Mouse (Mus musculus): ENCODE measurements around the gene Pipox. TPM values are rescaled to one million over a fixed set of nuclear protein-coding genes. Genes with fewer than 3 reads are reported as not detected.

Pipox gene
- polyA plus RNA-seq, 1 experiment from 2014 or later, result 10.1 TPM

GRCm38 (mm10) chr11:77892883-77893282 lies 1.0 kb downstream of the Pipox start:
- H3K36me3 ChIP-seq (ENCODE audit: control insufficient read depth, insufficient read depth, low read length), result no peaks in the 10 kb centered on the region
- H3K27me3 ChIP-seq (replicated peaks; ENCODE audit: control insufficient read depth, insufficient read depth, low read length), result no peaks in the 10 kb centered on the region
- H3K9me3 ChIP-seq (replicated peaks; ENCODE audit: control insufficient read depth, low read length), result no peaks in the 10 kb centered on the region
- ATAC-seq, result no peak
- H3K4me2 ChIP-seq (ENCODE audit: low read length), result peak overlapping the region; percentile 35
- 8% methylated on average over 5 of the region's 5 CpGs for WGBS
- H3K4me3 ChIP-seq (ENCODE audit: low read depth, low read length), result peak overlapping the region; percentile 10; the same call in 1 of the 2 replicates
- peak; percentile 67 for DNase-seq (ENCODE audit: low spot score)
- peak overlapping the region; percentile 96 for H3K27ac ChIP-seq (ENCODE audit: low read depth, low read length)
- peak overlapping the region; percentile 58; the same call in 1 of the 2 replicates for H3K9ac ChIP-seq (ENCODE audit: low read length)
- H3K4me1 ChIP-seq (ENCODE audit: control insufficient read depth, insufficient read depth, low read length), result peaks cover 74% of the 10 kb centered on the region

- H3K9me3 ChIP-seq (replicated peaks; ENCODE audit: control insufficient read depth, low read length), result no peaks in the 10 kb centered on the region
- no peak overlapping the region for H3K4me3 ChIP-seq (ENCODE audit: low read depth, low read length)
- no peak overlapping the region for H3K4me2 ChIP-seq (ENCODE audit: low read length)
- H3K36me3 ChIP-seq (ENCODE audit: control insufficient read depth, insufficient read depth, low read length), result no peaks in the 10 kb centered on the region
- H3K4me1 ChIP-seq (ENCODE audit: control insufficient read depth, insufficient read depth, low read length), result peaks cover 69% of the 10 kb centered on the region
- peak overlapping the region; percentile 55; the same call in 1 of the 2 replicates for H3K27ac ChIP-seq (ENCODE audit: low read depth, low read length)
- DNase-seq (ENCODE audit: low spot score) (peak; percentile 78), ATAC-seq (no peak)
- no peak overlapping the region for H3K9ac ChIP-seq (ENCODE audit: low read length)
- WGBS, result 7% methylated on average over 2 of the region's 2 CpGs
- H3K27me3 ChIP-seq (replicated peaks; ENCODE audit: control insufficient read depth, insufficient read depth, low read length), result no peaks in the 10 kb centered on the region
Measured at GRCm38 (mm10) chr11:77890648-77891258, 3.1 kb downstream of the Pipox start.

GRCm38 (mm10) chr11:77889484-77889883 lies 4.4 kb downstream of the Pipox start:
- Histone ChIP-seq H3K36me3 (ENCODE audit: control insufficient read depth, insufficient read depth, low read length) (no peaks in the 10 kb centered on the region), H3K9ac (ENCODE audit: low read length) (no peak overlapping the region)
- DNase-seq (ENCODE audit: low spot score), result no peak

GRCm38 (mm10) chr11:77888846-77889245 lies 5.0 kb downstream of the Pipox start:
- DNase-seq (ENCODE audit: low spot score), result no peak
- no peak overlapping the region for H3K9ac ChIP-seq (ENCODE audit: low read length)
- WGBS, result 91% methylated on average over 5 of the region's 5 CpGs
- no peak overlapping the region for H3K4me2 ChIP-seq (ENCODE audit: low read length)
- H3K27ac ChIP-seq (ENCODE audit: low read depth, low read length), result peak overlapping the region; percentile 86
- no peak for ATAC-seq
- H3K4me1 ChIP-seq (ENCODE audit: control insufficient read depth, insufficient read depth, low read length), result peaks cover 59% of the 10 kb centered on the region
- H3K9me3 ChIP-seq (replicated peaks; ENCODE audit: control insufficient read depth, low read length), result no peaks in the 10 kb centered on the region
- H3K27me3 ChIP-seq (replicated peaks; ENCODE audit: control insufficient read depth, insufficient read depth, low read length), result no peaks in the 10 kb centered on the region; the same call in 1 of the 2 replicates
- H3K36me3 ChIP-seq (ENCODE audit: control insufficient read depth, insufficient read depth, low read length), result no peaks in the 10 kb centered on the region
- H3K4me3 ChIP-seq (ENCODE audit: low read depth, low read length), result no peak overlapping the region

More at GRCm38 (mm10) chr11:77889484-77889883, 4.4 kb downstream of the Pipox start:
- H3K4me2 ChIP-seq (ENCODE audit: low read length), result no peak overlapping the region
- H3K27ac ChIP-seq (ENCODE audit: low read depth, low read length), result no peak overlapping the region
- H3K4me3 ChIP-seq (ENCODE audit: low read depth, low read length), result no peak overlapping the region
- H3K4me1 ChIP-seq (ENCODE audit: control insufficient read depth, insufficient read depth, low read length), result peaks cover 64% of the 10 kb centered on the region
- no peaks in the 10 kb centered on the region for H3K27me3 ChIP-seq (replicated peaks; ENCODE audit: control insufficient read depth, insufficient read depth, low read length)
- no peak for ATAC-seq
- no peaks in the 10 kb centered on the region for H3K9me3 ChIP-seq (replicated peaks; ENCODE audit: control insufficient read depth, low read length)
- 41% methylated on average over 1 of the region's 2 CpGs for WGBS

GRCm38 (mm10) chr11:77887373-77887960 lies 6.4 kb downstream of the Pipox start:
- 27% methylated on average over 17 of the region's 17 CpGs for WGBS

GRCm38 (mm10) chr11:77885246-77885575 lies 8.7 kb downstream of the Pipox start:
- Histone ChIP-seq H3K4me1 (ENCODE audit: control insufficient read depth, insufficient read depth, low read length) (peaks cover 29% of the 10 kb centered on the region), H3K9ac (ENCODE audit: low read length) (no peak overlapping the region), H3K9me3 (replicated peaks; ENCODE audit: control insufficient read depth, low read length) (no peaks in the 10 kb centered on the region), H3K27me3 (replicated peaks; ENCODE audit: control insufficient read depth, insufficient read depth, low read length) (no peaks in the 10 kb centered on the region; the same call in 1 of the 2 replicates), H3K4me3 (ENCODE audit: low read depth, low read length) (no peak overlapping the region), H3K27ac (ENCODE audit: low read depth, low read length) (no peak overlapping the region), H3K36me3 (ENCODE audit: control insufficient read depth, insufficient read depth, low read length) (no peaks in the 10 kb centered on the region), H3K4me2 (ENCODE audit: low read length) (no peak overlapping the region)
- DNase-seq (ENCODE audit: low spot score) (no peak), ATAC-seq (no peak)
- WGBS, result 33% methylated on average over 8 of the region's 8 CpGs

More at GRCm38 (mm10) chr11:77887373-77887960, 6.4 kb downstream of the Pipox start:
- H3K36me3 ChIP-seq (ENCODE audit: control insufficient read depth, insufficient read depth, low read length), result no peaks in the 10 kb centered on the region
- H3K4me3 ChIP-seq (ENCODE audit: low read depth, low read length), result no peak overlapping the region
- H3K9me3 ChIP-seq (replicated peaks; ENCODE audit: control insufficient read depth, low read length), result no peaks in the 10 kb centered on the region
- H3K4me1 ChIP-seq (ENCODE audit: control insufficient read depth, insufficient read depth, low read length), result peaks cover 45% of the 10 kb centered on the region
- peak overlapping the region; percentile 35; the same call in 1 of the 2 replicates for H3K9ac ChIP-seq (ENCODE audit: low read length)
- peak overlapping the region; percentile 86 for H3K27ac ChIP-seq (ENCODE audit: low read depth, low read length)
- peak; percentile 72 for DNase-seq (ENCODE audit: low spot score)
- peak; percentile 78 for ATAC-seq
- peak overlapping the region; percentile 14; the same call in 1 of the 2 replicates for H3K4me2 ChIP-seq (ENCODE audit: low read length)
- no peaks in the 10 kb centered on the region; the same call in 1 of the 2 replicates for H3K27me3 ChIP-seq (replicated peaks; ENCODE audit: control insufficient read depth, insufficient read depth, low read length)

- 51% methylated on average over 10 of the region's 10 CpGs for WGBS
- Histone ChIP-seq H3K4me2 (ENCODE audit: low read length) (no peak overlapping the region), H3K4me1 (ENCODE audit: control insufficient read depth, insufficient read depth, low read length) (peaks cover 28% of the 10 kb centered on the region), H3K4me3 (ENCODE audit: low read depth, low read length) (no peak overlapping the region), H3K27me3 (replicated peaks; ENCODE audit: control insufficient read depth, insufficient read depth, low read length) (no peaks in the 10 kb centered on the region; the same call in 1 of the 2 replicates), H3K36me3 (ENCODE audit: control insufficient read depth, insufficient read depth, low read length) (no peaks in the 10 kb centered on the region), H3K27ac (ENCODE audit: low read depth, low read length) (no peak overlapping the region), H3K9ac (ENCODE audit: low read length) (no peak overlapping the region), H3K9me3 (replicated peaks; ENCODE audit: control insufficient read depth, low read length) (no peaks in the 10 kb centered on the region)
- DNase-seq (ENCODE audit: low spot score) (no peak), ATAC-seq (no peak)
Measured at GRCm38 (mm10) chr11:77884524-77885245, 9.2 kb downstream of the Pipox start.

- no peak overlapping the region for H3K4me2 ChIP-seq (ENCODE audit: low read length)
- H3K9me3 ChIP-seq (replicated peaks; ENCODE audit: control insufficient read depth, low read length), result no peaks in the 10 kb centered on the region
- peak overlapping the region; percentile 26; the same call in 1 of the 2 replicates for H3K9ac ChIP-seq (ENCODE audit: low read length)
Measured at GRCm38 (mm10) chr11:77876760-77877148, 17.1 kb downstream of the Pipox start.

More at GRCm38 (mm10) chr11:77876760-77877148, 17.1 kb downstream of the Pipox start:
- peaks cover 52% of the 10 kb centered on the region for H3K4me1 ChIP-seq (ENCODE audit: control insufficient read depth, insufficient read depth, low read length)
- DNase-seq (ENCODE audit: low spot score) (no peak), ATAC-seq (no peak)
- no peaks in the 10 kb centered on the region for H3K27me3 ChIP-seq (replicated peaks; ENCODE audit: control insufficient read depth, insufficient read depth, low read length)
- H3K36me3 ChIP-seq (ENCODE audit: control insufficient read depth, insufficient read depth, low read length), result no peaks in the 10 kb centered on the region
- 43% methylated on average over 11 of the region's 11 CpGs for WGBS
- H3K27ac ChIP-seq (ENCODE audit: low read depth, low read length), result peak overlapping the region; percentile 55
- no peak overlapping the region for H3K4me3 ChIP-seq (ENCODE audit: low read depth, low read length)
